Mouse (Mus musculus): ENCODE measurements at regions not wholly inside any gene's neighbourhood (a gene's known extent, or its start where the extent isn't known, plus 50 kb on each side); places are given as distances from the start of the nearest gene placed in this dataset.

DNA sequence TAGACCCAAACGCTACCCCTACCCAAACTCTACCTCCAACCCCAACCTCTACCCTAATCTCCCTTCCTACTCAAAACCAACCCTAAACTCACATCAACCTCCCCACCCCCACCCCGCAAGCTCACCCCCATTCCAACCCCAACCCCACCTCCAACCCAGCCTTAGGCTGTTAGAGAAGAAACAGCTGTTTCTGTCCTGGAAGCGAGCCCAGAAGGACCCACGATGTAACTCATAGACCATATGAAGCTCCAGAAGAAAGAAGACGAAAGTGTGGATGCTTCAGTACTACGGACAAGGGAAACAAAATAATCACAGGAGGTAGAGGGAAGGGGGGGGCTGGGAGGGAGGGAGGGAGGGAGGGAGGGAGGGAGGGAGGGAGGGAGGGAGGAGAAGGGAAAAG lies 58.4 kb downstream of the Sox11 start:
- Histone ChIP-seq H3K36me3 (ENCODE audit: control insufficient read depth, insufficient read depth, low read length) (no peaks in the 10 kb centered on the region), H3K4me1 (ENCODE audit: control insufficient read depth, insufficient read depth, low read depth, low read length) (no peaks in the 10 kb centered on the region), H3K9me3 (ENCODE audit: control insufficient read depth, low read length) (no peaks in the 10 kb centered on the region), H3K4me3 (ENCODE audit: low read length) (no peak overlapping the region), H3K27me3 (replicated peaks; ENCODE audit: control insufficient read depth, insufficient read depth, low read length) (no peaks in the 10 kb centered on the region), H3K9ac (ENCODE audit: low read depth, low read length) (no peak overlapping the region), H3K27ac (ENCODE audit: low read depth, low read length) (no peak overlapping the region), H3K4me2 (ENCODE audit: low read length) (no peak overlapping the region)
- no peak for ATAC-seq
- 69% methylated on average over 6 of the region's 6 CpGs for WGBS

DNA sequence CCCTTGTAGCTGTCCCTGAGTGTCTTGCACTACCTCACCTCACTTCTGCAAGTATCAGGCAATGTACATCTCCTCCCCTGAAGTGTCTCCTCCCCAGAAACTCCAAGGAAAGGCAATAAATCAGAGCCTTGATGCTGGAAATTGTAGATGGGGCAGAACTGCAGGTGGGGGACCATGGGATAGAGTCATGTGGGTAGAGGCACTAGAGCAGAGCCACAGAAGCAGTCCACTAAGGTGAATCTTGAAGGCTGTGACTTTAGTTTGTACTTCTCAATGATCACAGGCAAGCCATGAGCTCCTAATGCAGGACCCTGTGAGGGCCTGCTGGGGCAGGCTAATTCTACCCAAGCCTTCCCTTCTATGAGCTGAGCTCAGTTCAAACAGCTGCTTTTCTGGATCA lies 80.4 kb downstream of the Sox11 start:
- no peaks in the 10 kb centered on the region for H3K27me3 ChIP-seq (replicated peaks; ENCODE audit: control insufficient read depth, insufficient read depth, low read length)
- H3K9ac ChIP-seq (ENCODE audit: low read depth, low read length) = no peak overlapping the region
- H3K36me3 ChIP-seq (ENCODE audit: control insufficient read depth, insufficient read depth, low read length) = no peaks in the 10 kb centered on the region
- H3K9me3 ChIP-seq (ENCODE audit: control insufficient read depth, low read length) = no peaks in the 10 kb centered on the region
- H3K4me1 ChIP-seq (ENCODE audit: control insufficient read depth, insufficient read depth, low read depth, low read length) = no peaks in the 10 kb centered on the region
- no peak for ATAC-seq
- no peak overlapping the region for H3K27ac ChIP-seq (ENCODE audit: low read depth, low read length)
- no peak overlapping the region for H3K4me3 ChIP-seq (ENCODE audit: low read length)
- H3K4me2 ChIP-seq (ENCODE audit: low read length) = no peak overlapping the region

DNA sequence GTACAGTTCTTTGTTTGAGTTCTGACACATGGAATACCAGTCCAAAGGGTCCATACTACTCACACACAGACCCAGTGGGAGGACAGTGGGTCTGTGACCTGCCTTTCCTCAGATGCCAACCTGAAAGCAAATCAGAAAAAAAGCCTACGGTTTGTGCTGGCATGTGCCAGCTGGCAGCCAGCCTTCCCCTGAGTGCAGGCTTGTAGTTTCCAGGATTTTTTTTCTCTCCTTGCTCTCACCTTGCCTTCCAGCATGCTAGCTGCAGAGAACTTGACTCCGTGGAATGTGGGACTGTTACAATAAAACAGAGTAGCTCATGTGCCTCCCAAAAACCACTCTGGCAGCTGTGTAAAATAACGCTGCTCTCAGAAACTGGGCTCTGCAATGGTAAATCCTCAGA lies 88.2 kb downstream of the Sox11 start:
- Histone ChIP-seq H3K36me3 (ENCODE audit: control insufficient read depth, insufficient read depth, low read length) (no peaks in the 10 kb centered on the region), H3K9me3 (ENCODE audit: control insufficient read depth, low read length) (no peaks in the 10 kb centered on the region), H3K27me3 (replicated peaks; ENCODE audit: control insufficient read depth, insufficient read depth, low read length) (no peaks in the 10 kb centered on the region), H3K4me3 (ENCODE audit: low read length) (no peak overlapping the region), H3K4me2 (ENCODE audit: low read length) (no peak overlapping the region), H3K4me1 (ENCODE audit: control insufficient read depth, insufficient read depth, low read depth, low read length) (0 out of 2 replicates have a peak, but pooled peaks cover 3% of the 10 kb centered on the region), H3K9ac (ENCODE audit: low read depth, low read length) (no peak overlapping the region), H3K27ac (ENCODE audit: low read depth, low read length) (0 out of 2 replicates have a peak overlapping the region, but pooled peaks have one; percentile 2)
- 0 out of 2 replicates have a peak, but pooled peaks have one; percentile 34 for ATAC-seq
- 32% methylated on average over 3 of the region's 3 CpGs for WGBS

DNA sequence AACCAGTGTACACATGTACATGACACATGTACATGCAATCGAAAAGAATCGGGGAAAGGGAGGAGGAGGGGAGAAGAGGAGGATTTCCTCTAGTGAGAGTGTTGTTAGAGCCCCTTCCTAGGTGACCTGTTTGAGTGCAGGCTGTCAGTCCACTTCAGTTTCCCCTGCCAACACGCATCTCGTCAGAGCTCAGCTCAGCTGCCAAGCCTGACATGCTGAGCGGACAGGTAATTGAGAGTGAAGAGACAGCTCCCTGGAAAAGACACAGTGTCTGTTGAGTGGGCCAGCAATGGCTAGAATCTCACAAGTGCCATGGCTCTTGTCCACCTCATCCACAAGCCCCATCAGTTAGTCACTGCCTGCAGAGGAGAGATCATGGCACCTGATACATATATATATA lies 90.9 kb downstream of the Sox11 start:
- no peak overlapping the region for H3K9ac ChIP-seq (ENCODE audit: low read depth, low read length)
- 69% methylated on average over 5 of the region's 5 CpGs for WGBS
- no peak for ATAC-seq
- no peak overlapping the region for H3K4me2 ChIP-seq (ENCODE audit: low read length)
- no peak overlapping the region for H3K27ac ChIP-seq (ENCODE audit: low read depth, low read length)
- no peaks in the 10 kb centered on the region for H3K9me3 ChIP-seq (ENCODE audit: control insufficient read depth, low read length)
- peaks cover 20% of the 10 kb centered on the region for H3K4me1 ChIP-seq (ENCODE audit: control insufficient read depth, insufficient read depth, low read depth, low read length)
- no peaks in the 10 kb centered on the region for H3K36me3 ChIP-seq (ENCODE audit: control insufficient read depth, insufficient read depth, low read length)
- H3K4me3 ChIP-seq (ENCODE audit: low read length) = no peak overlapping the region
- H3K27me3 ChIP-seq (replicated peaks; ENCODE audit: control insufficient read depth, insufficient read depth, low read length) = no peaks in the 10 kb centered on the region

DNA sequence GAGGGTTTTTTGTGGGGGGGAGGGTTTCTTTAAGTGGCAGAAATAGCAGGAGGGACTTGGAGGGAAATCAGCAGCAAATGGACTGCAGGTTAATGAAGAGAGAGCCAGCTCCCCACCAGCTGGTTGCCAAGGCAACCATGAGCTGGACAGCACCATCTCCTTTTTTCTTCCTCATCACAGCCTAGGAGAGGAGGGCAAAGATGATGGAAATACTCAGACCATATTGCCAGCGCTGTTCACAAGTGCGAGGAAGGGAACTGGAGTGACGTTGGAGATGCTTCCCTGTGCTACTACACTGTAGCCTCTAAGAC lies 93.9 kb downstream of the Sox11 start:
- peak; percentile 92 for ATAC-seq
- Histone ChIP-seq H3K4me1 (ENCODE audit: control insufficient read depth, insufficient read depth, low read depth, low read length) (peaks cover 17% of the 10 kb centered on the region), H3K36me3 (ENCODE audit: control insufficient read depth, insufficient read depth, low read length) (no peaks in the 10 kb centered on the region), H3K27me3 (replicated peaks; ENCODE audit: control insufficient read depth, insufficient read depth, low read length) (no peaks in the 10 kb centered on the region), H3K4me3 (ENCODE audit: low read length) (no peak overlapping the region), H3K9ac (ENCODE audit: low read depth, low read length) (no peak overlapping the region), H3K27ac (ENCODE audit: low read depth, low read length) (peak overlapping the region; percentile 80), H3K9me3 (ENCODE audit: control insufficient read depth, low read length) (no peaks in the 10 kb centered on the region), H3K4me2 (ENCODE audit: low read length) (no peak overlapping the region)
- 13% methylated on average over 3 of the region's 3 CpGs for WGBS

DNA sequence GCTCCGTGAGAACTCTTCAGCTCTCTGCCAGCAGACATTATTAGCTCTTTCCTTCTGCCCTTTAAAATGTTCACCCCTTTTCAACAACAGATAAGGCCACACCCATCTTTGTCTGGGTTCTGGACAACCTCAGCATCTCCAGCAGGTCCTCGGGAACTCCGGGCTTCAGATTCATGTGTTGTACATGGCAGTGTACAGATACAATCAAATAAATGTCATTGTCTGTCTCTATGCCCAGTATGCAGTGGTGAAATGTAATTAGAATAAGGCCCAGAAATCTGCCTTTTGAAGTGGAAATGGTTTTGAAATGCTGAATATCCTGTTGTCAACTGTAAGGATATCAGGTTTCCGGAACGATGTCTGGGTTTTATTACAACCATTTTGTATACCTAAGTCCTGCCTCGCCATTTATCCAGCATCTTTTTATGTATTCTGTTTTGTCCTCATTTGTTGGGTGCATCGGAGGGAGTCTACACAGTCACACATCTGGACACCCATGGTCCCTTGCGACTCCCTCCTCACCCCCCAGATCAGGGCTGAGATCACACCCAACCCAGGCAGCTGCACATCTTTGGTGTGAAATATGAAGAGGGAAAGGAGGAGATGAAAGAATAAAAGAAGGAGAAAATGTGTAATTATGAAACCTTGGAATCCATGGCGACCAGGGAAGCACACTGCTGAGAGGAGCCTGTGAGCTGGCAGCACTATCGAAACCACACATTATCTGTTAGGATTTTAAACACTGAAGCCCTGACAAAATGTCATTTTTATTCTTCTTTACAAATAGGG lies 94.4 kb downstream of the Sox11 start:
- no peaks in the 10 kb centered on the region for H3K36me3 ChIP-seq (ENCODE audit: control insufficient read depth, insufficient read depth, low read length)
- H3K4me2 ChIP-seq (ENCODE audit: low read length) = 0 out of 2 replicates have a peak overlapping the region, but pooled peaks have one; percentile 8
- H3K27ac ChIP-seq (ENCODE audit: low read depth, low read length) = peak overlapping the region; percentile 80
- WGBS = 35% methylated on average over 10 of the region's 10 CpGs
- peaks cover 17% of the 10 kb centered on the region for H3K4me1 ChIP-seq (ENCODE audit: control insufficient read depth, insufficient read depth, low read depth, low read length)
- no peaks in the 10 kb centered on the region for H3K9me3 ChIP-seq (ENCODE audit: control insufficient read depth, low read length)
- no peak overlapping the region for H3K9ac ChIP-seq (ENCODE audit: low read depth, low read length)
- peak; percentile 84 for ATAC-seq
- H3K4me3 ChIP-seq (ENCODE audit: low read length) = no peak overlapping the region
- no peaks in the 10 kb centered on the region for H3K27me3 ChIP-seq (replicated peaks; ENCODE audit: control insufficient read depth, insufficient read depth, low read length)

DNA sequence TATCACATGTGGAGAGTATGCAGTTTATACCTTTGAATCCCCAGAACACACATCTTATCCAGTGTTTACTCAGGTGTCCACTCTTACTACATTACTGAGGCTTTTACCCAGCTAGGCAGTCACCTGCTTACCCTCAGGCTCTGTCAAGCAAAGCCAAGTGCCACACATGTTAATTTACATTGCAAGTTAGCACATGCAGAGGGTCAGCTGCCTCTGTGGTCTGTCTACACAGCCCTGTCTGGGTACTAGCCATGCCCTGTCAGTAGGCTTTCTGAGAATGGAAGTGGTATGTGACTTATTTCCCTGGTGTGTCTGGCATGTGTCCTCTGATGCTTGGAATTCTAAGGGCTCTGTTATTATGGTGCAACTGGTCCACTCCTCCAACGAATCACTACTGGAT lies 106.6 kb downstream of the Sox11 start:
- Histone ChIP-seq H3K4me3 (ENCODE audit: low read length) (no peak overlapping the region), H3K36me3 (ENCODE audit: control insufficient read depth, insufficient read depth, low read length) (no peaks in the 10 kb centered on the region), H3K4me1 (ENCODE audit: control insufficient read depth, insufficient read depth, low read depth, low read length) (no peaks in the 10 kb centered on the region), H3K27me3 (replicated peaks; ENCODE audit: control insufficient read depth, insufficient read depth, low read length) (no peaks in the 10 kb centered on the region), H3K27ac (ENCODE audit: low read depth, low read length) (no peak overlapping the region), H3K4me2 (ENCODE audit: low read length) (no peak overlapping the region), H3K9ac (ENCODE audit: low read depth, low read length) (no peak overlapping the region), H3K9me3 (ENCODE audit: control insufficient read depth, low read length) (no peaks in the 10 kb centered on the region)
- ATAC-seq = no peak
- WGBS = 67% methylated on average over 1 of the region's 1 CpGs

DNA sequence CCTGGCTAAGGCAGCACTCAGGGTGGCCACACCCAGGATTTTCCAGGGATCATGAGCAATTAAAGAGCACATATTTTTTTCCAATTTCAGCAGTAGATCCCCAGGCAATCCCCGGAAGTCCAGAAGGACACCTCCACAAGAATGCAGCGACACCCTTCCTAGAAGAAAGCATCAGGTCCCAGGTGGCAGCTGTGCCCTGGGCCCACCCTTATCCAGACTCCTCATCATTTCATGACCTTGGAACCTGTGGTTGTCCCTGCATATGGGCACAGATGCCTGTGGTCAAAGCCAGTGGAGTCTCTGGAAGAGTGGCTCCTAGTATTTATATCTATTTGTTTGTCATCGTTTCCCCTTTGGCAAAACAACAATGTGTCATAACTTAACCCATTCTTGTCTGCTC lies 120.8 kb downstream of the Sox11 start:
- no peak overlapping the region for H3K27ac ChIP-seq (ENCODE audit: low read depth, low read length)
- H3K9me3 ChIP-seq (ENCODE audit: control insufficient read depth, low read length) = peaks cover 2% of the 10 kb centered on the region; the same call in 1 of the 2 replicates
- no peak overlapping the region for H3K9ac ChIP-seq (ENCODE audit: low read depth, low read length)
- no peak for ATAC-seq
- 78% methylated on average over 3 of the region's 3 CpGs for WGBS
- H3K4me1 ChIP-seq (ENCODE audit: control insufficient read depth, insufficient read depth, low read depth, low read length) = no peaks in the 10 kb centered on the region
- no peak overlapping the region for H3K4me2 ChIP-seq (ENCODE audit: low read length)
- H3K4me3 ChIP-seq (ENCODE audit: low read length) = no peak overlapping the region
- H3K36me3 ChIP-seq (ENCODE audit: control insufficient read depth, insufficient read depth, low read length) = no peaks in the 10 kb centered on the region
- H3K27me3 ChIP-seq (replicated peaks; ENCODE audit: control insufficient read depth, insufficient read depth, low read length) = no peaks in the 10 kb centered on the region

DNA sequence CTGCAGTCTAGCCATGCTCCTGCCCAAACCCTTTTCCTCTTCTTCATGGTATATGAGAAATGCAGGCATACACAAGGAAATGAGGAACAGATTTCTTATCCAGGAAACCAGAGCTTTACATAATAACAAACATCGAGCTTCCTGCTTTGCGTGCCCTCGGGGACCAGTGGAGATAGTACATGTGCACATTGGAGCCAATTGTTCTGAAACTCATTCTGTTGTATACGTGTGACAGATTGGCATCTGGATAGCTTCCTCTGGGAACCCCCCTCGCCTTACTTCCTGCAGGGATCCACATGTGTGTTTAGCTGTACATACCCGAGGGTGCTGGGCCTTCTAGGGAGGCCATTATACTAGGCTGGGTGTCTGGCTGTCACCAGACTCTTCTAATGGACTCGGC lies 141.2 kb downstream of the Sox11 start:
- Histone ChIP-seq H3K4me2 (ENCODE audit: low read length) (no peak overlapping the region), H3K27me3 (replicated peaks; ENCODE audit: control insufficient read depth, insufficient read depth, low read length) (no peaks in the 10 kb centered on the region), H3K4me3 (ENCODE audit: low read length) (no peak overlapping the region), H3K4me1 (ENCODE audit: control insufficient read depth, insufficient read depth, low read depth, low read length) (no peaks in the 10 kb centered on the region), H3K9ac (ENCODE audit: low read depth, low read length) (no peak overlapping the region), H3K36me3 (ENCODE audit: control insufficient read depth, insufficient read depth, low read length) (no peaks in the 10 kb centered on the region), H3K9me3 (ENCODE audit: control insufficient read depth, low read length) (no peaks in the 10 kb centered on the region), H3K27ac (ENCODE audit: low read depth, low read length) (no peak overlapping the region)
- 70% methylated on average over 7 of the region's 7 CpGs for WGBS
- no peak for ATAC-seq

DNA sequence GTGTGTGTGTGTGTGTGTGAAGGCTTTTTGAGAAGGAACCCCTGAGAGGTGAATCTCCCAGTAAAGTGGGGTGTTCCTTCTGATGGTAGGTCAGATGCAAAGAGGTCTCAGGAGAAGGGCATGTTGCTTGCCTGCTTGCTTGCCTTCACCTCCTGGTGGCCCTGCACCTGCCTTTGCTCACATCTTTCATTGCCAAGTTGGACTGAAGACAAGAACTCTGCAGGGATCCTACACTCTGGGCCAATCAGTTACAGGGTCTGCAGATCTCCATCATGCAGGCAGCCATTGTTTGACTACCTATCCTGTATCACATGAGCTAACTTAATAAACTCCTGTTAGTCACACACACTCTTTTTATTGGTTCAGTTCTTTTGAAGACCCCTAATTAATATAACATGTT lies 148.4 kb downstream of the Sox11 start:
- H3K36me3 ChIP-seq (ENCODE audit: control insufficient read depth, insufficient read depth, low read length) = no peaks in the 10 kb centered on the region
- H3K4me1 ChIP-seq (ENCODE audit: control insufficient read depth, insufficient read depth, low read depth, low read length) = no peaks in the 10 kb centered on the region
- no peak overlapping the region for H3K4me2 ChIP-seq (ENCODE audit: low read length)
- H3K27ac ChIP-seq (ENCODE audit: low read depth, low read length) = no peak overlapping the region
- H3K4me3 ChIP-seq (ENCODE audit: low read length) = no peak overlapping the region
- H3K9me3 ChIP-seq (ENCODE audit: control insufficient read depth, low read length) = no peaks in the 10 kb centered on the region
- H3K27me3 ChIP-seq (replicated peaks; ENCODE audit: control insufficient read depth, insufficient read depth, low read length) = no peaks in the 10 kb centered on the region
- ATAC-seq = no peak
- no peak overlapping the region for H3K9ac ChIP-seq (ENCODE audit: low read depth, low read length)

Measured in hindbrain, embryonic 16.5 days (tissue).